Mouse (Mus musculus) layer of hippocampus, adult 8-10 months (tissue): Measurements from ENCODE around the gene Nphp3. TPM values are rescaled to one million over a fixed set of nuclear protein-coding genes. Genes with fewer than 3 reads are reported as not detected.
A peak's percentile ranks its signal among the peaks of the same experiment; 100 is the strongest.

Experiments
- DNase-seq, 2 experiments: peaks; one replicate each; pipeline ENCODE4 v3.0.0; 2022; ENCODE audit warnings: low spot score in 2 of 2
- total RNA-seq, 4 experiments: library from RNA; stranded (reverse); gene quantifications; 2 replicates each; pipeline ENCODE4 v1.2.4; 2022

The Nphp3 gene
- total RNA-seq, result 10 to 100 TPM in 1 of 4 experiments, 1 to 10 TPM in 3; 6.9 to 10.6 (median 8.6) TPM

GRCm38 (mm10) chr9:104001921-104002859 is at the start of gene Nphp3:
TSS of gene Nphp3 (plus strand) at chr9:104002544.
- peak; percentile 98 to 100 for DNase-seq

GRCm38 (mm10) chr9:103958722-103959121 is 43.6 kb upstream of the Nphp3 start:
- DNase-seq, result no peak

GRCm38 (mm10) chr9:103959989-103960388 is 42.4 kb upstream of the Nphp3 start:
- peak; percentile 40 to 54 for DNase-seq

GRCm38 (mm10) chr9:103996496-103996895 is 5.8 kb upstream of the Nphp3 start:
- no peak for DNase-seq

- no peak for DNase-seq
These were observed 1.7 kb upstream of the Nphp3 start for GRCm38 (mm10) chr9:104000601-104001000.

GRCm38 (mm10) chr9:104002913-104003330 is 578 bp downstream of the Nphp3 start:
- peak in 1 of 2 experiments; percentile 68 for DNase-seq

GRCm38 (mm10) chr9:104014526-104014925 is 12.2 kb downstream of the Nphp3 start:
- no peak for DNase-seq

- no peak for DNase-seq
These were observed 18.7 kb downstream of the Nphp3 start for GRCm38 (mm10) chr9:104021026-104021425.

GRCm38 (mm10) chr9:104027186-104027585 is 24.8 kb downstream of the Nphp3 start:
- DNase-seq, result no peak

- no peak for DNase-seq
These were observed 27.5 kb downstream of the Nphp3 start for GRCm38 (mm10) chr9:104029861-104030260.

- DNase-seq, result no peak
These were observed 31.9 kb downstream of the Nphp3 start for GRCm38 (mm10) chr9:104034231-104034630.

- no peak for DNase-seq
These were observed 32.4 kb downstream of the Nphp3 start for GRCm38 (mm10) chr9:104034718-104035117.

- peak; percentile 40 to 70 for DNase-seq
These were observed 33.1 kb downstream of the Nphp3 start for GRCm38 (mm10) chr9:104035261-104036015.

- no peak for DNase-seq
These were observed 35.9 kb downstream of the Nphp3 start for GRCm38 (mm10) chr9:104038266-104038665.

- no peak for DNase-seq
These were observed 36.8 kb downstream of the Nphp3 start for GRCm38 (mm10) chr9:104039031-104039695.

- no peak for DNase-seq
These were observed 37.4 kb downstream of the Nphp3 start for GRCm38 (mm10) chr9:104039742-104040141.

- no peak for DNase-seq
These were observed 38.0 kb downstream of the Nphp3 start, which contains the start of gene Gm28305 for GRCm38 (mm10) chr9:104040362-104040761. TSS of gene Gm28305 (plus strand) at chr9:104040662.

GRCm38 (mm10) chr9:104043676-104044075 is 41.3 kb downstream of the Nphp3 start:
- DNase-seq, result no peak

GRCm38 (mm10) chr9:104051028-104051427 is 48.7 kb downstream of the Nphp3 start:
- DNase-seq, result no peak

- peak in 1 of 2 experiments; percentile 41 for DNase-seq
These were observed 60.3 kb downstream of the Nphp3 start, which contains the start of gene Uba5 for GRCm38 (mm10) chr9:104062430-104063243. TSS of gene Uba5 (minus strand) at chr9:104063134.
